Mouse (Mus musculus): Measurements from ENCODE around the gene Mrgprb2.

The Mrgprb2 gene

GRCm38 (mm10) chr7:48557986-48558385, at the start of gene Mrgprb2:
TSS of gene Mrgprb2 (minus strand) at chr7:48558086.
- no peak for DNase-seq

Measured in kidney, postnatal 25 days (tissue).